Mouse (Mus musculus): ENCODE measurements around the gene Ptk7. TPM values are rescaled to one million over a fixed set of nuclear protein-coding genes. Genes with fewer than 3 reads are reported as not detected.
"Not testable (repeated sequence)": the region's sequence is repeated elsewhere in the genome, so short reads cannot be mapped to it uniquely, and the experiment has no call there.

The Ptk7 gene
- polyA plus RNA-seq, 1 experiment from 2014 or later: 52.6 TPM

- Histone ChIP-seq H3K36me3 (peaks cover 69% of the 10 kb centered on the region), H3K9me3 (no peaks in the 10 kb centered on the region)
Observed at GRCm38 (mm10) chr17:46588173-46588572, 41.1 kb downstream of the Ptk7 start.

GRCm38 (mm10) chr17:46586327-46586726 lies 43.0 kb downstream of the Ptk7 start:
- Histone ChIP-seq H3K27me3 (replicated peaks) (no peaks in the 10 kb centered on the region), H3K27ac (replicated peaks) (no peak overlapping the region), H3K9ac (no peak overlapping the region), H3K4me3 (no peak overlapping the region), H3K4me2 (no peak overlapping the region), H3K4me1 (no peaks in the 10 kb centered on the region), H3K36me3 (peaks cover 87% of the 10 kb centered on the region), H3K9me3 (no peaks in the 10 kb centered on the region)
- ATAC-seq (ENCODE audit: extremely low read depth, insufficient number of reproducible peaks, low FRiP score, low TSS enrichment): no peak
- 85% methylated on average over 8 of the region's 8 CpGs for WGBS

More at GRCm38 (mm10) chr17:46588173-46588572, 41.1 kb downstream of the Ptk7 start:
- no peak overlapping the region for H3K4me2 ChIP-seq
- no peak overlapping the region for H3K27ac ChIP-seq (replicated peaks)
- ATAC-seq (ENCODE audit: extremely low read depth, insufficient number of reproducible peaks, low FRiP score, low TSS enrichment): no peak
- H3K4me1 ChIP-seq: peaks cover 9% of the 10 kb centered on the region
- H3K9ac ChIP-seq: no peak overlapping the region
- H3K4me3 ChIP-seq: no peak overlapping the region
- no peaks in the 10 kb centered on the region for H3K27me3 ChIP-seq (replicated peaks)
- 82% methylated on average over 9 of the region's 9 CpGs for WGBS

GRCm38 (mm10) chr17:46578650-46579049 lies 50.7 kb downstream of the Ptk7 start:
- no peak overlapping the region for H3K4me3 ChIP-seq
- H3K4me1 ChIP-seq: no peaks in the 10 kb centered on the region
- H3K4me2 ChIP-seq: no peak overlapping the region
- H3K9me3 ChIP-seq: peaks cover 5% of the 10 kb centered on the region; the same call in 1 of the 2 replicates
- peaks cover 94% of the 10 kb centered on the region for H3K36me3 ChIP-seq
- no peak overlapping the region for H3K27ac ChIP-seq (replicated peaks)
- 66% methylated on average over 5 of the region's 5 CpGs for WGBS
- H3K27me3 ChIP-seq (replicated peaks): no peaks in the 10 kb centered on the region
- no peak overlapping the region for H3K9ac ChIP-seq
- no peak for ATAC-seq (ENCODE audit: extremely low read depth, insufficient number of reproducible peaks, low FRiP score, low TSS enrichment)

GRCm38 (mm10) chr17:46576070-46576469 lies 53.2 kb downstream of the Ptk7 start:
- peaks cover 97% of the 10 kb centered on the region for H3K36me3 ChIP-seq
- WGBS: 81% methylated on average over 13 of the region's 13 CpGs
- no peak for ATAC-seq (ENCODE audit: extremely low read depth, insufficient number of reproducible peaks, low FRiP score, low TSS enrichment)

GRCm38 (mm10) chr17:46574535-46574934 lies 54.8 kb downstream of the Ptk7 start:
- H3K4me1 ChIP-seq: no peaks in the 10 kb centered on the region
- 88% methylated on average over 7 of the region's 7 CpGs for WGBS
- no peaks in the 10 kb centered on the region for H3K9me3 ChIP-seq
- H3K27me3 ChIP-seq (replicated peaks): no peaks in the 10 kb centered on the region
- no peak overlapping the region for H3K9ac ChIP-seq
- no peak for ATAC-seq (ENCODE audit: extremely low read depth, insufficient number of reproducible peaks, low FRiP score, low TSS enrichment)
- peaks cover 97% of the 10 kb centered on the region for H3K36me3 ChIP-seq
- H3K27ac ChIP-seq (replicated peaks): no peak overlapping the region
- H3K4me3 ChIP-seq: no peak overlapping the region
- no peak overlapping the region for H3K4me2 ChIP-seq

More at GRCm38 (mm10) chr17:46576070-46576469, 53.2 kb downstream of the Ptk7 start:
- Histone ChIP-seq H3K9ac (no peak overlapping the region), H3K27me3 (replicated peaks) (no peaks in the 10 kb centered on the region), H3K9me3 (peaks cover 5% of the 10 kb centered on the region; the same call in 1 of the 2 replicates), H3K4me3 (no peak overlapping the region), H3K4me2 (no peak overlapping the region), H3K4me1 (no peaks in the 10 kb centered on the region), H3K27ac (replicated peaks) (no peak overlapping the region)

- no peaks in the 10 kb centered on the region for H3K9me3 ChIP-seq
- no peaks in the 10 kb centered on the region for H3K4me1 ChIP-seq
- H3K36me3 ChIP-seq: peaks cover 99% of the 10 kb centered on the region
- no peak overlapping the region; the same call in 1 of the 2 replicates for H3K27ac ChIP-seq (replicated peaks)
- WGBS: 74% methylated on average over 11 of the region's 11 CpGs
- H3K4me3 ChIP-seq: no peak overlapping the region
- H3K27me3 ChIP-seq (replicated peaks): no peaks in the 10 kb centered on the region
- H3K9ac ChIP-seq: no peak overlapping the region
- no peak for ATAC-seq (ENCODE audit: extremely low read depth, insufficient number of reproducible peaks, low FRiP score, low TSS enrichment)
- H3K4me2 ChIP-seq: no peak overlapping the region
Observed at GRCm38 (mm10) chr17:46571005-46571404, 58.3 kb downstream of the Ptk7 start.

GRCm38 (mm10) chr17:46559146-46559545 lies 70.2 kb downstream of the Ptk7 start:
- no peaks in the 10 kb centered on the region for H3K9me3 ChIP-seq
- WGBS: 86% methylated on average over 6 of the region's 6 CpGs
- no peak for ATAC-seq (ENCODE audit: extremely low read depth, insufficient number of reproducible peaks, low FRiP score, low TSS enrichment)
- H3K27me3 ChIP-seq (replicated peaks): no peaks in the 10 kb centered on the region
- H3K36me3 ChIP-seq: peaks cover 10% of the 10 kb centered on the region
- peaks cover 18% of the 10 kb centered on the region for H3K4me1 ChIP-seq
- no peak overlapping the region for H3K27ac ChIP-seq (replicated peaks)
- no peak overlapping the region for H3K4me3 ChIP-seq
- H3K4me2 ChIP-seq: no peak overlapping the region
- no peak overlapping the region for H3K9ac ChIP-seq

- WGBS: 75% methylated on average over 5 of the region's 5 CpGs
- Histone ChIP-seq H3K9ac (no peak overlapping the region), H3K4me2 (no peak overlapping the region), H3K4me1 (peaks cover 28% of the 10 kb centered on the region), H3K27ac (replicated peaks) (no peak overlapping the region), H3K4me3 (no peak overlapping the region), H3K9me3 (no peaks in the 10 kb centered on the region), H3K27me3 (replicated peaks) (no peaks in the 10 kb centered on the region), H3K36me3 (peaks cover under 1% of the 10 kb centered on the region; the same call in 1 of the 2 replicates)
- ATAC-seq (ENCODE audit: extremely low read depth, insufficient number of reproducible peaks, low FRiP score, low TSS enrichment): no peak
Observed at GRCm38 (mm10) chr17:46558151-46558550, 71.2 kb downstream of the Ptk7 start.

GRCm38 (mm10) chr17:46557321-46557720 lies 72.0 kb downstream of the Ptk7 start:
- ATAC-seq (ENCODE audit: extremely low read depth, insufficient number of reproducible peaks, low FRiP score, low TSS enrichment); H3K27me3 ChIP-seq (replicated peaks); H3K9me3 ChIP-seq; H3K36me3 ChIP-seq: not testable (repeated sequence)
- Histone ChIP-seq H3K4me1 (peaks cover 36% of the 10 kb centered on the region), H3K9ac (peak overlapping the region; percentile 87), H3K27ac (replicated peaks) (peak overlapping the region; percentile 95), H3K4me2 (peak overlapping the region; percentile 82), H3K4me3 (peak overlapping the region; percentile 100; the same call in 1 of the 2 replicates)

DNA sequence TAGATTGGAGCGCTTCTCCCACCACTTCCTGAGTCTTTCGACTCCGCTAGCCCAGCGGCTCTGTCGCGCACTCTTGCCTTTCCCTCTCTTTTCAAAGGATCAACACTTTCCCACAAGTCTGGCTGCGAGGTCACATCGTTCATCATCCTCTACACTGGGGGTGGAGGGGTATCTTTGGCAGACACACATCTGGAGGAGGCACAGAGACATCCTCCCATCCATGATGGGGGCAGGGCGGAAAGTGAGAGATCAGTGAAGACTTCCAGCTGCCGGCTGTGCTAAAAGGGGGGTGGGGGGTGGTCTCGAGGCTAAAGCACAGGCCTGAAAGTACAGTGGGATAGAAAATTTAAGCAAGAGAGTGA lies 72.7 kb downstream of the Ptk7 start:
- 0% methylated on average over 11 of the region's 11 CpGs for WGBS
- Histone ChIP-seq H3K4me1 (peaks cover 44% of the 10 kb centered on the region), H3K27ac (replicated peaks) (peak overlapping the region; percentile 95), H3K36me3 (peaks cover 11% of the 10 kb centered on the region), H3K27me3 (replicated peaks) (no peaks in the 10 kb centered on the region), H3K4me2 (peak overlapping the region; percentile 82), H3K9me3 (no peaks in the 10 kb centered on the region), H3K9ac (peak overlapping the region; percentile 87), H3K4me3 (peak overlapping the region; percentile 100)
- ATAC-seq (ENCODE audit: extremely low read depth, insufficient number of reproducible peaks, low FRiP score, low TSS enrichment): no peak

DNA sequence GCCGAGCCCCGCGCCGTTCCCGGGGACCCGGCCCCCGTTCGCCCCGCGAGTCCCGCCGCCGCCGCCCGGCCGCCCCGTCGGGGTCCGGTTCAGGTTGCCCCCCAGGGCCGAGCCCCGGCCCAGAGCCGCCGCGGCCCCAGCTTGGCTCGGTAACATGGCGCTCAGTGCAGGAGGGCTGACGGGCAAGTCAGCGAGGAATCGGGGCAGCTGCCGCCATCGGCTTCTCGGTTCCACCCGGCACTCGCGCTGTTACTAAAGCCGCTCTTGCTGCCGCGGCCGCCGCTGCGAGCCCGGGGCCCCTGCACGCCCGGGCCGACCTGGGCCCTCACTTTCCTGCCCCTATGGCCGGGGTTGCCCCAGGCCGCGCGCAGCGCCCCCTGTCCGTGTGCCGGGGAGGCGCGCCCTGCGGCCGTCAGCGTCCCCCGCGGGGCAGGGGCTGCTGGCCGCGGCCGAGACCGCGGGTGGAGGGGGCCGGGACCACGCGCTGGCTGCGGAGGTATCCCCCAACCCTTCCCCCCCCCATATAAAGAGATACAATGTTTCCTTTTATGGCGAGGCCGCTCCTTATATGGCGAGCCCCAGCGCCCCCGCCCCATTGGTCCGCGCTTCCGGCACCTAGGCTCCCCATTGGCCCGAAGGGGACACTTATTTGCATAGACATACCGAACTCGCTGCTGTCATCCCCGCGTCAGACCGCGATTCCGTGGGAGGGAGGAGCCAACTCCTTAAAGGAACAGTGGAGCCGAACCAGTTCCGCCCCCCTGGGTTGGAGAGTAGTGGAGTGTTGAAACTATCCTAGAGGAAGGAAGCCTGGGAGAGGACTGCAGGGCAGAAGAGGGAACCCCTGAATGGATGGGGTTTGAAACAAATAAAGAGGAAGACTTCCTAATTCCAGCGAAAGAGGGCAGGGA lies 73.4 kb downstream of the Ptk7 start, which contains the start of gene Srf:
Gene Srf, minus strand, starts transcription at position 503 of the 911 bp plus-strand sequence.
- peak within 1 kb of the TSS; percentile 100 for H3K4me3 ChIP-seq
- H3K4me1 ChIP-seq: peaks cover 50% of the 10 kb centered on the region
- ATAC-seq (ENCODE audit: extremely low read depth, insufficient number of reproducible peaks, low FRiP score, low TSS enrichment): peak; percentile 86
- under 1% methylated on average over 68 of the region's 87 CpGs for WGBS
- peak within 1 kb of the TSS; percentile 92 for H3K4me2 ChIP-seq
- H3K27ac ChIP-seq (replicated peaks): peak within 1 kb of the TSS; percentile 97
- peak within 1 kb of the TSS; percentile 100 for H3K9ac ChIP-seq
- peaks cover 17% of the 10 kb centered on the region for H3K36me3 ChIP-seq
- H3K27me3 ChIP-seq (replicated peaks): no peaks in the 10 kb centered on the region
- no peaks in the 10 kb centered on the region for H3K9me3 ChIP-seq
